Mouse (Mus musculus) intestine, embryonic 14.5 days (tissue): ENCODE data around the gene Olfr805. TPM values are rescaled to one million over a fixed set of nuclear protein-coding genes. Genes with fewer than 3 reads are reported as not detected.

Source experiments
- ATAC-seq: fragments of 200-750 bp; cut with Nextera tagmentation; replicated peaks from 2 replicates; pipeline ENCODE4 v1.8.0; 2017; ENCODE audit warnings: low read depth, moderate number of reproducible peaks, moderate TSS enrichment, moderate library complexity; ENCODE audit not compliant: low FRiP score, low TSS enrichment
- DNase-seq: peaks from one replicate; pipeline ENCODE4 v3.0.0-alpha.2; 2018; ENCODE audit warnings: low spot score
- H3K27ac ChIP-seq: fragments of 300-500 bp; sonication (generic); 2 replicates; pipeline ENCODE4 v1.5.1; 2014; ENCODE audit warnings: low read depth, mild to moderate bottlenecking, control low read depth
- H3K27me3 ChIP-seq: fragments of 300-500 bp; sonication (generic); replicated peaks from 2 replicates; pipeline ENCODE4 v1.6.1; 2014; ENCODE audit warnings: low read length, control low read depth; ENCODE audit not compliant: control insufficient read depth, insufficient read depth
- H3K36me3 ChIP-seq: fragments of 300-500 bp; sonication (generic); 2 replicates; pipeline ENCODE4 v1.6.1; 2014; ENCODE audit warnings: low read length, control low read depth; ENCODE audit not compliant: control insufficient read depth, insufficient read depth
- H3K4me1 ChIP-seq: fragments of 300-500 bp; sonication (generic); replicated peaks from 2 replicates; pipeline ENCODE4 v1.6.1; 2014; ENCODE audit warnings: low read length, control low read depth, mixed read lengths; ENCODE audit not compliant: control insufficient read depth, insufficient read depth
- H3K4me2 ChIP-seq: fragments of 300-500 bp; sonication (generic); 2 replicates; pipeline ENCODE4 v1.6.1; 2014; ENCODE audit warnings: low read length
- H3K4me3 ChIP-seq: fragments of 300-500 bp; sonication (generic); 2 replicates; pipeline ENCODE4 v1.5.1; 2014; ENCODE audit warnings: low read depth, low read length, control low read depth, mixed read lengths
- H3K9ac ChIP-seq: fragments of 300-500 bp; sonication (generic); 2 replicates; pipeline ENCODE4 v1.6.1; 2014; ENCODE audit warnings: mild to moderate bottlenecking, low read length
- H3K9me3 ChIP-seq: fragments of 300-500 bp; sonication (generic); 2 replicates; pipeline ENCODE4 v1.6.1; 2016; ENCODE audit warnings: low read length, control low read depth; ENCODE audit not compliant: control insufficient read depth
- WGBS: fragments of 180-500 bp; shearing (Covaris S2); extraction: QIAGEN DNeasy Blood & Tissue Kit; methylation state at CpG from one replicate; pipeline ENCODE4 v1.1.7; 2014; 5-methylcytosine and 5-hydroxymethylcytosine counted together
- microRNA-seq: library from miRNA; unstranded; fragments of <30 nt; microRNA quantifications from one replicate; pipeline ENCODE4, GENCODE M21; 2016
- polyA plus RNA-seq: library from polyadenylated mRNA; unstranded; fragments of >200 nt; fragmentation: Nextera tagmentation; extraction: Ambion mirVana; gene quantifications from 2 replicates; pipeline ENCODE4 v1.2.1, GENCODE M21; 2014

The Olfr805 gene
- polyA plus RNA-seq, 1 experiment from 2014 or later, result not detected

DNA sequence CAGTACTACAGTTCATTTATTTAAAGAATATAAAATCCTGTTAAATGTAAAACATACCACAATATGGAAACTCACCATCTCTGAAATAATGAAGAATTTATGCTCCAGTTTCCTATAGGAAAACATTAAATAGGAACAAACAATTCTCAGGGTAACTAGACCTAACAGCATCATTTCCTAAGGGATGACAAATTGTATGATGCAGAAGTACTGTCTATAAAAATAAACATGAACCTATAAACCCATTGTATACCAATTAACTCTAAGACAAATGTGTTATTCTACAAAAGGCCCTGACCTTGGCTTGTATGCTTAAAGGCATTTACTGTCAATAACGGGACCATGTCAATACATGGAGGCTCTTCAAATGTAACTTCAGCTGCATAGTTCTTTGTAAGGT lies 55.4 kb downstream of the Olfr805 start, which contains the start of gene Olfr801:
Olfr801 (minus strand) TSS at position 101 of the 400 bp plus-strand sequence.
- no peak within 1 kb of the TSS for H3K27ac ChIP-seq
- WGBS, result 56% methylated on average over 1 of the region's 1 CpGs
- H3K4me1 ChIP-seq, result no peaks in the 10 kb centered on the region
- no peak for ATAC-seq
- no peaks in the 10 kb centered on the region for H3K36me3 ChIP-seq
- no peak within 1 kb of the TSS for H3K9ac ChIP-seq
- no peaks in the 10 kb centered on the region for H3K9me3 ChIP-seq
- H3K4me3 ChIP-seq, result no peak within 1 kb of the TSS
- no peak within 1 kb of the TSS for H3K4me2 ChIP-seq
- no peak for DNase-seq
- H3K27me3 ChIP-seq, result no peaks in the 10 kb centered on the region

Small RNA genes lying within 50 kb of the gene (microRNA-seq; reads per million reads assigned to microRNA genes)
- not detected for gene Gm24485

Other genes with a start within 250 kb of the Olfr805 start
- not detected in 2 replicates for gene Olfr789, start 244.6 kb downstream of the Olfr805 start, polyA plus RNA-seq
- not detected in 2 replicates for gene Olfr790, start 230.9 kb downstream of the Olfr805 start, polyA plus RNA-seq
- gene Olfr791, start 207.6 kb downstream of the Olfr805 start, polyA plus RNA-seq, result not detected in 2 replicates
- not detected in 2 replicates for gene Olfr792, start 190.2 kb downstream of the Olfr805 start, polyA plus RNA-seq
- not detected in 2 replicates for gene Olfr794, start 161.7 kb downstream of the Olfr805 start, polyA plus RNA-seq
- not detected in 2 replicates for gene Olfr796, start 116.8 kb downstream of the Olfr805 start, polyA plus RNA-seq
- not detected in 2 replicates for gene Olfr798, start 101.4 kb downstream of the Olfr805 start, polyA plus RNA-seq
- gene Olfr799, start 91.9 kb downstream of the Olfr805 start, polyA plus RNA-seq, result not detected in 2 replicates
- not detected in 2 replicates for gene Olfr800, start 71.7 kb downstream of the Olfr805 start, polyA plus RNA-seq
- gene Olfr801, start 55.5 kb downstream of the Olfr805 start, polyA plus RNA-seq, result not detected in 2 replicates
- not detected in 2 replicates for gene Olfr802, start 41.2 kb downstream of the Olfr805 start, polyA plus RNA-seq
- gene Olfr803, start 35.1 kb downstream of the Olfr805 start, polyA plus RNA-seq, result not detected in 2 replicates
- not detected in 2 replicates for gene Olfr804, start 26.2 kb downstream of the Olfr805 start, polyA plus RNA-seq
- gene Olfr806, start 12.5 kb upstream of the Olfr805 start, polyA plus RNA-seq, result not detected in 2 replicates
- gene Olfr807, start 28.4 kb upstream of the Olfr805 start, polyA plus RNA-seq, result not detected in 2 replicates
- gene Olfr808, start 36.1 kb upstream of the Olfr805 start, polyA plus RNA-seq, result not detected in 2 replicates
- gene Olfr809, start 45.3 kb upstream of the Olfr805 start, polyA plus RNA-seq, result not detected in 2 replicates
- not detected in 2 replicates for gene Olfr810, start 65.5 kb upstream of the Olfr805 start, polyA plus RNA-seq
- not detected in 2 replicates for gene Olfr811, start 75.0 kb upstream of the Olfr805 start, polyA plus RNA-seq
- not detected in 2 replicates for gene Olfr812, start 116.7 kb upstream of the Olfr805 start, polyA plus RNA-seq
- gene Olfr813, start 126.0 kb upstream of the Olfr805 start, polyA plus RNA-seq, result not detected in 2 replicates
- gene Olfr814, start 150.5 kb upstream of the Olfr805 start, polyA plus RNA-seq, result not detected in 2 replicates
- gene Olfr815, start 176.5 kb upstream of the Olfr805 start, polyA plus RNA-seq, result not detected in 2 replicates
- gene Olfr816, start 186.2 kb upstream of the Olfr805 start, polyA plus RNA-seq, result not detected in 2 replicates
- gene Olfr818, start 219.7 kb upstream of the Olfr805 start, polyA plus RNA-seq, result not detected in 2 replicates
- gene Olfr819, start 237.9 kb upstream of the Olfr805 start, polyA plus RNA-seq, result not detected in 2 replicates
- not detected in 2 replicates for gene Olfr247, start 246.8 kb upstream of the Olfr805 start, polyA plus RNA-seq